Mouse (Mus musculus): ENCODE results near the gene Gm20441.
A peak's percentile ranks its signal among the peaks of the same experiment; 100 is the strongest.
"Not testable (repeated sequence)": the region's sequence is repeated elsewhere in the genome, so short reads cannot be mapped to it uniquely, and the experiment has no call there.

Gm20441 gene

DNA sequence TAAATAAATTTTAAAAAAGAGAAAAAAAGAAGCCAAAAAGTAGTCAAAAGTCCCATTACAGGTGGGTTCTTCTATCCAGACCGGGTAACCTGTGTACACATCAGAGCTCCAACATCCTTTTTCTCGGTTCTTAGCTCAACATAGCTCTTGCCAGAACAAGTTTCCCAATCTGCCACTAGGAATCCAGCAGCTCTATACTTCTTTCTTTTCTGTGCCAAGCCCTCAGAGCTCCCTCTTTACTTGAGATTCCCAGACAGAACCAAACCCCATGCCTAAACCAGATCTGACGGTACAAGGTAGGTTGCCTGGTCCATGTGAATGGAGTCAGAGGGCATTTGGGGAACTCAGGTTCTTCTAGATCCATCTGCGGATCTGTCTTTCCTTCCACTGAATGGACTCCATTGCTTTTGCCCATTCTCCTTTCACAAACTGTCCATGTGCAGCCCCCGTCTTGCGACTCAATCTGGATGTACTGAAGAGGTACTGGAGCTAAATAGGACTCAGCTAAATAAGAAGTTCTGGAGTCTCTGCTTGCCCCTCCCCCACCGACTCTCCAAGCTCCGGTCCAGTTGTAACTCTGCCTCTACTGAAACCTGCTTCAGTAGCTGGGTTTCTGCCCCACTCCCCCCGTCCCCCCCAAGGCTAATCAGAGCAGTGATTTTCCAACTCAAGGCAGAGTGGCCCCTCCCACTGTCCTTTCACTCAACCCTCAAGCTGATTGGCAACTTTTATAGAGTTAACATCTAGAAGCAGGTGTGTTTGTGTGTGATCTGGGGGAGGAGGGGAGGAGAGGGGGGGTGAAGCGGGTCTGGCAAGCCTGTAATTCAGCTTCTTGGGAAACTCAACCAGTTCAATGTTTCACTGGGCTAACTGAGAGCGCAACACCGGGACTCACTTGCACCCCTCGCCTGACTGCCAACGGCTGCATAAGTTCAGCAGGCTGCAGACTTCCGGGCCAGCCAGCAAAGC, 1.3 kb downstream of the Gm20441 start:
- DNase-seq (ENCODE audit: low read depth in 2 of 2, low spot score in 2 of 2): no peak

DNA sequence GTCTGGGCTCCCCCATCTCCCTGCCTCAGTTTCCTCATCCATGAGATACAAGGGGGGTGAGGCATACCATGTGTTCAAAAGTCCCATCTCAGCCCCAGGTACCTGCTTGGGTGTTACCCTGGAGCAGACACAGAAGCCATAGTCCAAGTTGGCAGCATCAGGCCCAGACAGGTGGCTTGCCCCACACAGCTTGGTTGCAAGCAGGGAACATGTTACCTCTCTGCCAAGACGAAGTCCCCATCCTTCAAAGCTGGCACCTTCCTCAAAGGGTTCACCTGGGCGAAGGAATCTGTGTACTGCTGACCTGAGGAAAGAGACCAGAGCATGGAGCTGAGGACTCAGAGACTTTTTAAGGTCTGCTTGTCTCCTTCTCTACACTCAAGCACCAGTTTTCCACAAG, 2.9 kb downstream of the Gm20441 start:
- DNase-seq (ENCODE audit: low read depth in 2 of 2, low spot score in 2 of 2): no peak

DNA sequence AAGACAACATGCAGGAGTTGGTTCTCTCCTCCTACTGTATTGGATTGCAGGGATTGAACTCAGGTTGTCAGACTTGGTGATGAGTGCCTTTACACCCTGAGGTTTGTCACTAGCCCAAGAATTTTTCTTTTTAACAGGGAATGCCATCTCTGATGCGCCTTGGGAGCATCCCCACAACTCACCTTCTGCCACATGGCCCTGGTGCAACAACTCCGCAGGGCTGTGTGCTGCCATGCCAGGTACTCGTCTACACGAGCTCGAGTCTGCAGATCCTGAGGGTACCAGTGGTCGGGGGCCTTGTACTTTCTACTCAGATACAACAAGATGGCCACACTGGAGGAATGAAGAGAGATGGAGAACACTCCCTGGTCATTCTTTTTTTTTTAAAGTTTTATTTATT, 4.2 kb downstream of the Gm20441 start:
- no peak for DNase-seq (ENCODE audit: low read depth in 2 of 2, low spot score in 2 of 2)

DNA sequence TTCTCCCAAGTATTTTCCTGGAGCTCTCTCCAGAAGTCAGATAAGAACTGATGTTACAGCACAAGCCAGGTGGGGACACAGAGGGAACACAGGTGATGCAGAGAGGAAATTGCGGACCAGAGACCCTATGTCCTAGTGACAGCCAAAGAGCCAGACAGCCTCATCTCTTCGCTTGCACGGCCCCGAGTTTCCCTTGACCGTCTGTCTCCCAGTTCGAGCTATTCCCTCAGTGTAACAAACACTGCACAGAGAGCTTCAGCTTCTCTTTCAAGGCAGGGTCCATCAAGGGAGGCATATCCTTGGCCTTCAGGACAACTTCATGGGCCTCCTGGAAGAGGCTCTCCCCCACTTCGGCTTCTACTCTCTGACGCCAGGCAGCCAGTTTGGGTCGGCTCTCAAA, 6.2 kb downstream of the Gm20441 start:
- DNase-seq (ENCODE audit: low read depth in 2 of 2, low spot score in 2 of 2): no peak

DNA sequence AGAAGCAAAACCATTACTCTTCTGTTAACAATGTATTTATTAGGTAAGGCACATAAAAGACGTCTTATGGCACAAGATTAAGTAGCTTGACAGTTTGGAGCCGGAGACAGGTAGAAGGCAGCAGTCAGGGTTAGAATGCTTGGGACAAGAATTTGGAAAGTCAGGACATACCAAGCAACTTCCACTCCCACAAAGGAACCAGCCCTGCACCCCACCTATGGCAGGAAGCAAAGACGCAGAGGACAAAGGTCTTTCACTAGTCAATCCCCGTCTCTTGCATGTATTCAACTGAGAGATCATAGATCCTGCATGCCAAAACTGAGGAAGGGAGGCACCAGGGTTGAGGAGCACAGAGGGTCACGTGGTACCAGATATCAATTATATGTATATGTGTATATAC, 6.7 kb downstream of the Gm20441 start:
- no peak for DNase-seq (ENCODE audit: low read depth in 2 of 2, low spot score in 2 of 2)

DNA sequence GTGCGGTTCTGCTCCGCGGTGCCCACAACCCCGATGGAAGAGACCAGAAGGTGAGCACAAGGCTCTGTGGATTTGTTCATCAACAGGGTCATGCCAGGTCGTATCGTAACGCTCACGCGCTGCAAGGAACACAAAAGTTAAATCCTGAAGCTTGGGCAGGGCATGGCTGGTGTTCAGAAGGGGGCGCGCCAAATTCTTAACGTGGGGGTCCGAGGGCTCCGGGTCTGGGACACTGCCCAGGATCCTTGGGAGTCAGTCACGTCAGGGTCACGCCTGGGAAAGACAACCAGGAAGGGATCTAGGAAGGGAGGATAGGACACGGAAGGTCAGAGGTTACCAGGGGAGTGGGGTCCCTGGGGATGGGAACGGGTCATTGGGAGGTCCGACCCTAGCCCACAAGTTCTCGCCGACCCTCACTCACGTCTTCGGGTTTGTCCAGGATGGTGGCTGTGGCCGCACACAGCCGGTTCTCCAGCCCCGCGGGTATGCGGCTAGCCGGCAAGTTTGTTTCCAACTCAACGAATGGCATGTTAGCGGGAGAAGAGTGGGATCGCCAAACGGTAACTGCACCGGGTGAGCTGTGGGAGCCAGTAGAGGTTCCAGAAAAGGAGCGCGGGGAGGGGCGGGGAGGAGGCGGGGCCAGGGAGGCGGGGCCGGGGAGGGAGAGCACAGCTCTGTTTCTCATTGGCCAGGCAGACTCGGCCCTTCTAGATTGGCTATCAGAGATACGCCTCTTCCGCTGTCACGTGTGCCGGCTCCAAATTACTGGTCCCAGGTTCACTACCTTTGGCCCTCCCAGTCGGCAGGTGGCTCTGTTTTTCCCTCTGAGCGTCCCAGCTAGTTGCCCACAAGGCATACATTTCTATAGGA, 7.7 kb downstream of the Gm20441 start, which contains the start of gene Ddt:
TSS of gene Ddt (minus strand) at position 620 of the 870 bp plus-strand sequence.
- DNase-seq (ENCODE audit: low read depth in 2 of 2, low spot score in 2 of 2): peak; percentile 69 to 72

DNA sequence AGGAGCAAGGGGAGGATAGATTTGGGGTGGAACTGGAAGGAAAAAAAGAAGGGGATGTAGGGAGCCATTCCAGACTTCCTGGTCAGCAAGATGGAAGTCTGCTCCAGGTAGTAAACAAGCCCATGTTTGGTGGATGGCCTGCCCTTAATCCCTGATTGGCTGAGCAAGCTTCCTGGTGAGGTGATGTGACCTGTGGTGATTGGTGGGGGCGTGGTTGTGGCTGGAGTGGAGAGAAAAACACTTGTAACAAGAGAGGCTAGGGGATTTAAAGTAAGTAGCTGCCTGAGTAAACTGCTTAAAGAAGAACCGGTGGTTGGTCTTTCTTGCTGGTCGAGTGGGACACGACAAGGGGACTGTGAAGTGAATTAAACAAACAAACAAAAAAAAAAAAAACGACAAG, 13.0 kb downstream of the Gm20441 start:
- DNase-seq (ENCODE audit: low read depth in 2 of 2, low spot score in 2 of 2): not testable (repeated sequence)

DNA sequence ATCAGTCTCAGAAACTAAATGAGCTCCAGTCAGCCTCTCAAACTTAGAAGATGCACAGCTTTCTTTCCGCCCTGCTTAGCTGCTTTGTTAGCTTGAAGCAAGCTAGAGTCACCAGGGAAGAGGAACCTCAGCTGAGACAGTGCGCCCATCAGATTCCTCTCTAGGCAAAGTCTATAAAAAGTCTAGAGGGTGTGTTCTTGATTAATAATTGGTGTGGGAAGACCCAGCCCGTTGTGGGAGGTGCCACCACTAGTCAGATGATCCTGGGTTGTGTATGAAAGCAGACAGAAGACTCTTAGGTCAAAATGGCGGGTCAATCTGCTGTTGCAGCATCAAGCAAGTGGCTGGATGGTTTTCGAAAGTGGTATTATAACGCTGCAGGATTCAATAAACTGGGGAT, 13.9 kb downstream of the Gm20441 start:
- DNase-seq (ENCODE audit: low read depth in 2 of 2, low spot score in 2 of 2): no peak

DNA sequence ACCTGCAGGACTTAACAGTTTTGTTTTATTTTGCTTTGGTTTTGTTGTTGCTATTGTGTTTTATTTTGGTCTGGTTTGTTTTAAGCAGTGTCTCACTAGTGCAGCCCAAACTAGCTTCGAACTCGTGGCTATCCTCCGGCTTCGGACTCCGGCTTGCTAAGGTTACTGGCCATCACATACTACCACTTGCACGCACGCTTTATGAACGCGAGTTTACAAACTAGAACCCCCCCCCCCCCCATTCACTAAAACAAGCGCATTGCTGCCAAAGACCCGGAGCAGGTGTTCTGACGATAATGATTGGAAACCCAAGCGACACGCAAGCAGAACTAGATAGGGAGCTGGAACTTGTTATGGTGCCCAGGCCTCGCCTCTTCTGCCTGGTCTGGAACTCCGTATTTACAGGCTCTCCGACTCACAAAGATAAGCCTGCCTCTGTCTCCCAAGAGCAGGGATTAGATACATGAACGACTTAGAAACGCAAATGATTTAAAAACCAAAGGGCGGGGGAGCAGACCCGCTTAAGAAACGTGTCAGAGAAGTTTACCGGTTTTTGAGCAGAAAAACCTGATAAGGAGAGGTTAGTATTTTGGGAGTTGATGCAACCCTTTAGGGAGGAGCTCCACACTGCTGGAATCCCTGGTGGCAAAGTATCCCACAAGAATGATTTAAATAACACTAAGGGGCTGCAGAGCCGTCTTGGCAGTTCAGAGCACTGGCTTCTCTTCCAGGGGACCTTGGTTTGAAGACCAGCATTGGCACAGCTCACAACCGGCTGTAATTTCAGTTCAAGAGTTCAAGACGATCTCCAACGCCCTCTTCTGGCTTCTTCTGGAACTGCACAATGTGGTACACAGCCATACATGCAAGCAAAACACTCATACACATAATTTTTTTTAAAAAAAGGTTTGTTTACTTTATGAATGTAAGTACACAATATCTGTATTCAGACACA, 16.0 kb downstream of the Gm20441 start:
- DNase-seq (ENCODE audit: low read depth in 2 of 2, low spot score in 2 of 2): peak; percentile 72 to 80

DNA sequence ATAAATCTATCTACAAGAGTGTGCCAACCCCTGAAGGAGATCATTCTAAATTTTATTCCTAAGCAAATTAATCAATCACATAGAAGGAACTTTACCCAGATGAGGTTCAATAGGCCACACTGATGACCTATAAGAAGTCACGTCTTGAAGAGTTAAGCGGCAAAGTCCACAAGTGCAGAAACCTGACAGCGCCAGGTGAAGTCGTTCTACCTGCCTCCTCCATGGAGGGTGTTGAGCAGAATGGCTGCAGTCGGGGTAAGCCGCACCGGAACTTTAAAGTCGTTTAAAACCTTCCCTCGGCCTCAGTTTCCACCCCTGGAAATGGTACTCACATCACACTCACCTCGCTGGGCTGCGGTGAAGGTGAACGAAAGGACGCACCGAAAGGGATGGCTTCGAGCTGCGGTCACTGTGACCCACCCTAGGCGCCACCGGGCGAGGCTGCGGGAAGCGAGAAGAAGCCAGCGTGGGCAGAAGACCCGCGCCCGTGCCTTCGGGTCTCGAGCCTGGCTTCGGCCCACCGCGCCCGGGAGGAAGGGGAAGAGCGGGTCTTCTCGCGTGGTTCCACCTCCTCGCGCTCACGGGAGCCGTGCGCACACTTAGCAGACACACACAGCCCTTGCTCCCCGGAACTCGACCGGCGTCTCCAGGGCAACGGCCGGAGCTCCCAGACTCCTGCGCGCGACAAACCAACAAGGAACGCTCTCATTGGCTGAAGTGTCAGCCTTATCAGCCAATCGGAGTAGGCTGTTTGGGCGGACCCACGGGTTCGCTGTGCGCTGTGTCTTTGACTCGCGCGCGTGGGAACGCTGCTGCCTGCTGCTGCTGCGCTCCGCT, 16.9 kb downstream of the Gm20441 start, which contains the start of gene Cabin1:
TSS of gene Cabin1 (minus strand) at position 660 of the 837 bp plus-strand sequence.
- peak; percentile 97 to 98 for DNase-seq (ENCODE audit: low read depth in 2 of 2, low spot score in 2 of 2)

DNA sequence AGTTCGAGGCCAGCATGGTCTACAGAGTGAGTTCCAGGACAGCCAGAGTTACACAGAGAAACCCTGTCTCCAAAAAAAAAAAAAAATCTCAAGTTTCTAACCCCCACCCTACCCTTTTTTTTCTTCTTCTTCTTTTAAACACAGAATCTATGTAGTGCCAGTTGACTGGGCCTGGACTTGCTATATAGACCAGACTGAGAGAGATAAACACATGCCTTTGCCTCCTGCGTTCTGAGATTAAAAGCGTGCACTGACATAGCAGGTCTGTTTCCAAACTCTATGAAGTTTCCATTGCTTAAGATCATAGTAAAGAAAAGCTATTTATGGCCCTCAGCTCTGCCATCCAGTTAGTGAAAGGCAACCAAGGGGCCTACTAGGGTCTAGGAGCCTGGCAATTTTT, 18.3 kb downstream of the Gm20441 start:
- DNase-seq (ENCODE audit: low read depth in 2 of 2, low spot score in 2 of 2): no peak

DNA sequence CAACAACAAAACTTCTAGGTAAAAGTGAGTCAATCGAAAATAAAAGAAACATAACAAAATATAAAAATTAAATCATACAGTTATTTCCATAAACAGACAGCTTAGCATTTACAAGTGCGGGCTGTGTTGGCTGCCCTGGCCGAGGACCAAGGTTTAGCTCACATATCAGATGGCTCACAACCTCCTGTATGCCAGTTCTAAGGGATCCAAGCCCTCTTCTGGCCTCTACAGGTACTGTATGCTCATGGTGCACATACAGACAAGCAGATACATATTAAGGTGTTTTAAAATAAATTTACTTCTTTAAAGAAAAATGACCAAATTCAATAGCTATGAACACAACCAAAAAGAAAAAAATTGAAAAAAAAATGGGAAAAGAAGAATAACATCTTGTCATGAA, 20.4 kb downstream of the Gm20441 start:
- no peak for DNase-seq (ENCODE audit: low read depth in 2 of 2, low spot score in 2 of 2)

DNA sequence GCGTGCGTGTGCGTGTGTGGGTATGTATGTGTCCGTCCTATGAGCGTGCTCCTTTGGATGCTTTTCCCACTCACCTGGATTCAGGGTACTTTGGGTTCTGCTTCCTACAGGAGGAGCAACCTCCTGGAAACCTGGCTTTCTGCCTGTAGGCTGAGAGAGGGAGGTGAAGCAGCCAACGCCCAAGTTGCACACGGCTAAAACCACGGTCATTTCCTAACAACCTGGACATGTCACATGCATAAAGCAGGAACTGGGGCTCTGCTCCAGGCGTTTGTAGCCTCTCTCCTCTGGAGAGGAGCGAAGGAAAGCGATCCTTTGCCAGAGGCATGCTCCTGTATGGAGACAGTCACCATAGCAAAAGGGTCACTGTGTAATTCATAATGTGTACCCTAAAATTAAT, 24.0 kb downstream of the Gm20441 start:
- DNase-seq (ENCODE audit: low read depth in 2 of 2, low spot score in 2 of 2): no peak

DNA sequence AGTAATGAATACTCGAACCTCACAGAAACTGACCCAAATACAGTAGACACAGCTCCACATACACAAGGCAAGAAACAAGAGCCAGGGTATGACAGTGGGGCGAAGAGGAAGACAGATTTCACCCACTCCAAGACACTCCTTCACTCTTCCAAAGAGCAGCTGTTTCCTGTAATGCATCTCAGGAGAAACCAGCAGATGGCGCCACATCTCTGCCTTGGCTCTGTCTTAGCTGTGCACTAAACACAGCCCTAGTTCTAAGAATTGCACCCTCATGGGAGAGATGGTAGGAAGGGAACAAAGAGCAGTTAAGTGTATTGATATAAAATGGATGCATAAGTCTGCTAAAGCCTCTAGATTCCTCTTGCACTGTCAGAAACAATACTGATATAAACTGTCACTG, 36.7 kb downstream of the Gm20441 start:
- peak; percentile 73 to 81 for DNase-seq (ENCODE audit: low read depth in 2 of 2, low spot score in 2 of 2)

DNA sequence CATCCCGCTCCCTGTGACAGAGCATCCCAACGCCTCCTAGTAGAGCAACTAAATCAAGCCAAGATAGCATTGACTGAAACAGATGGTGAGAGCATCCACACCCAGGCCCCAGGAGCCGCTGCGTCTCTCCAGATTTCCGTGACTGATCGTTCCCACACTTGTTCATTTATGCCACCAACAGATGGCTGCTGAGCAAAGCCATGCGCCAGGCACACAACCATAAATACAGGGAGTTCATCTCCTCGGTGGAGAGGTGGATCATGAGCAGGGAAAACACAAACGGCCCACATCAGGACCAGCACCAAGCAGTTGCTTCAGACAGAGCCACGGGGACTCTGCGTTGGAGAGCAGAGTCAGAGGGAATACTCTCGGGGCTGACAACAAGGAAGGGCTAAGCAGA, 37.4 kb downstream of the Gm20441 start:
- no peak for DNase-seq (ENCODE audit: low read depth in 2 of 2, low spot score in 2 of 2)

DNA sequence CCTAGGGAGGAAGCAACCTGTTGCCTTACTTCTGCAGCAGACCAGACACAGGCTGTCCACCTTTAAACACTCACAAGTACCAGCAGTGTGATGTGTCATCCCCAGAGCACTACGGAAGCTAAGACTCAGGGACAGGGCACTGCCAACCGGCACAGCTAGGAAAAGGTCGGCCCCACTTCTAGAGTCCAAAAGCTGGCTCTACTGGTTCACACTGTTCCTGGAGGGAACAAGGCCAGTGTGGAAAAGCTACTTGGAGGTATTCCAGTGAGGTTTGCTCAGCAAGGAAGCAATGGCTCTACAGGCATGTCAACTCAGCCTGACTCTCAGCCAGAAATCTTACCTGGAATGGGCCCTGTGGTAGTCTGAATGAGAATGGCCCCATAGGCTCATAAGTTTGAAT, 39.9 kb downstream of the Gm20441 start:
- no peak for DNase-seq (ENCODE audit: low read depth in 2 of 2, low spot score in 2 of 2)

DNA sequence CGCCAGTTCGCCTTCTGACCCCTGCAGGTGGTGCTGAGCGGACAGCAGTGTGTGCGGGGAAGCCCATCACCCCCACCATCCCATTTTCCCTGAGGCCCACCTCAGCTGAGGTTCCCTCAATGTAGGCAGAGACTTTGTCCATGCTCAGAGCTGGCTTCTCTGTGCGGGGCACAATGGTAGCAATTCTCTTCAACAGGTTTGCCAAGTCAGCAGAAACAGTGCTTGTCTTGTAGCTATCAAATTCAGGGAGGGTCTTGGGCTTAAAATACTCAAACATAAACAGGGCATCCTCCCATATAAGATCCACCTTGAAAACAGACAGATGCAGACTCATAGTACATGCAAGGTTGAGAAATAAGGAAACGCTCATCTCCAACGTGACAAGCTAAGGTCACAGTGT, 55.3 kb downstream of the Gm20441 start:
- no peak for DNase-seq (ENCODE audit: low read depth in 2 of 2, low spot score in 2 of 2)

Data from CD8-positive naive resting alpha-beta T cell, adult 2 months (primary cell).